Mouse (Mus musculus): ENCODE data around the gene Aip. TPM values are rescaled to one million over a fixed set of nuclear protein-coding genes. Genes with fewer than 3 reads are reported as not detected.

The Aip gene
- polyA plus RNA-seq, 1 experiment = 25.1 TPM

DNA sequence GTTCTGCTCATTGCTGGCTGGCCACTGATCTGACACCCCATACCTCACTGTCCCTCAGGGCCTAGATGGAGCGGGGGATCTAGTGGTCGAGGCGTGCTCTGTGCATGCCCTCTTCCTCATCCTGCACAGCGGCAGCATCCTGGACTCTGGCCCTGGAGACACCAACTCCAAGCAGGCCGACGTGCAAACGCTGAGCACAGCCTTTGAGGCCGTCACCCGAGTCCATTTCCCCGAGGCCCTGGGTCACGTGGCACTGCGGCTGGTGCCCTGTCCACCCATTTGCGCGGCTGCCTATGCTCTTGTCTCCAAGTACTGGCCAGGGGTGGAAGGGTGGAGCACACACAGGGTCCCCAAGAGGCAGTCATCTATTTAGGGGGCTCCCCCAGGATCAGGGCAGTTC is 19.0 kb downstream of the Aip start:
- no peak for TF ChIP-seq GATA1 (IDR thresholded peaks at IDR 0.05; ENCODE audit: low read length)
- H3K4me3 ChIP-seq (replicated peaks) = no peak overlapping the region
- peaks cover 8% of the 10 kb centered on the region for H3K36me3 ChIP-seq (ENCODE audit: control insufficient read depth)
- H3K9me3 ChIP-seq (ENCODE audit: control insufficient read depth, low read length) = no peaks in the 10 kb centered on the region; the same call in 1 of the 2 replicates
- peaks cover 3% of the 10 kb centered on the region for H3K4me1 ChIP-seq (ENCODE audit: control insufficient read depth)
- peaks cover 24% of the 10 kb centered on the region for H3K27me3 ChIP-seq (ENCODE audit: control insufficient read depth)

DNA sequence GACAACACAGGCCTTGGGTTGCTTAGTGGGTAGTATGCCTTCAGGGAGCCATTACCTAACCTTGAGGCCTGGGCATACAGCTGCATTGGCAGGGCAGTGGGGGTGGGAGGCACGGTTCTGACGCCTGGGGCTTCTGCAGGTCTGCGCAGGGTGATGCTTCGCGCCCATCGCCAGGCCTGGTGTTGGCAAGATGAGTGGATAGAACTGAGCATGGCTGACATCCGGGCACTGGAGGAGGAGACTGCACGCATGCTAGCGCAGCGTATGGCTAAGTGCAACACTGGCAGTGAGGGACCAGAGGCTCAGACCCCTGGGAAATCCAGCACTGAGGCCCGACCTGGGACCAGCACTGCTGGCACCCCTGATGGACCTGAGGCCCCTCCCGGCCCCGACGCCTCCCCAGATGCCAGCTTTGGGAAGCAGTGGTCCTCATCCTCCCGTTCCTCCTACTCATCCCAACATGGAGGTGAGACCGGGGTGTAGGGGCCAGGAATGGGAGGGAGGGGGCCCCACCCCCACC is 20.9 kb downstream of the Aip start:
- Histone ChIP-seq H3K9me3 (ENCODE audit: control insufficient read depth, low read length) (peaks cover 8% of the 10 kb centered on the region; the same call in 1 of the 2 replicates), H3K4me1 (ENCODE audit: control insufficient read depth) (peaks cover 14% of the 10 kb centered on the region), H3K36me3 (ENCODE audit: control insufficient read depth) (peaks cover 2% of the 10 kb centered on the region; the same call in 1 of the 2 replicates), H3K4me3 (replicated peaks) (no peak overlapping the region), H3K27me3 (ENCODE audit: control insufficient read depth) (peaks cover 43% of the 10 kb centered on the region)
- TF ChIP-seq TAL1 (IDR thresholded peaks at IDR 0.05; ENCODE audit: low read length) (no peak), GATA1 (IDR thresholded peaks at IDR 0.05; ENCODE audit: low read length) (no peak)

DNA sequence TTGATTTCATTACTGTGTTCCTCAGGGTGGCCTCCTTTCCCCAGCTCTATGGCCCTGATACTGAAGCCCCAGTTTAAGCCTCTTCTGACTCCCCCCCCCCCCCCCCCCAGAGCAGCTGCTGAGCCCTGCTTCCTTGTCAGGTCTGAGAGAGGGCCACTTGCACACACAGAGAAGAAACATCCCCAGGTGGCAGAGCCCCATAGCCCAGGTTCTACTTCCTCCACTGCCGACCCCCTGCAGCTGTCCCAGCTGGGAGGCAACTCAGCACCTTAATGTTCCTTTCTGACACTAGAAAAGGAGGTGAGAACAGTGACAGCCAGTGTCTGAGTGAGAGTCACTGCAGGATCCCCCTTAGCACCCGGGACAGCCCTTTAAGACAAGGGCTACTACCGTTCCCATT is 21.9 kb downstream of the Aip start:
- Histone ChIP-seq H3K9me3 (ENCODE audit: control insufficient read depth, low read length) (peaks cover 8% of the 10 kb centered on the region; the same call in 1 of the 2 replicates), H3K36me3 (ENCODE audit: control insufficient read depth) (peaks cover 6% of the 10 kb centered on the region), H3K27me3 (ENCODE audit: control insufficient read depth) (peaks cover 46% of the 10 kb centered on the region), H3K4me1 (ENCODE audit: control insufficient read depth) (peaks cover 23% of the 10 kb centered on the region), H3K4me3 (replicated peaks) (no peak overlapping the region)
- TF ChIP-seq TAL1 (IDR thresholded peaks at IDR 0.05; ENCODE audit: low read length) = no peak
- no peak for TF ChIP-seq GATA1 (IDR thresholded peaks at IDR 0.05; ENCODE audit: low read length)

DNA sequence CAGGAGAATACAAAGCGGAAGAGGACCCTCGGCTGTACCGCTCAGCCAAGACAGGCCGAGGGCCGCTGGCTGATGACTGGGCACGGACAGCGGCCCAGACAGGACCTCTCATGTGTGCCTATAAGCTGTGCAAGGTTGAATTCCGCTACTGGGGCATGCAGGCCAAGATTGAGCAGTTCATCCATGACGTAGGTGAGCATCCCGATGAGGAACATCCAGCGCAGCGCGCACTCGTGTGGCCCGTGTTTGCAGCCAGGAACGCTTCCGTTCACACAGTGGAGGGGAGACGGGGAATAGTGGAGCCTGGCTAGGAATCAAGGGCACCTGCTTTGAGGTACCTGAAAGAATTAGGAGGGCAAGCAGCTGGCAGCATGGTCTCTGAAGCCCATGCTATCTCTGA is 22.4 kb downstream of the Aip start:
- TF ChIP-seq TAL1 (IDR thresholded peaks at IDR 0.05; ENCODE audit: low read length) = no peak
- no peak for TF ChIP-seq GATA1 (IDR thresholded peaks at IDR 0.05; ENCODE audit: low read length)
- no peak overlapping the region for H3K4me3 ChIP-seq (replicated peaks)
- H3K9me3 ChIP-seq (ENCODE audit: control insufficient read depth, low read length) = peaks cover 8% of the 10 kb centered on the region; the same call in 1 of the 2 replicates
- H3K27me3 ChIP-seq (ENCODE audit: control insufficient read depth) = peaks cover 46% of the 10 kb centered on the region
- H3K4me1 ChIP-seq (ENCODE audit: control insufficient read depth) = peaks cover 28% of the 10 kb centered on the region
- peaks cover 11% of the 10 kb centered on the region for H3K36me3 ChIP-seq (ENCODE audit: control insufficient read depth)

DNA sequence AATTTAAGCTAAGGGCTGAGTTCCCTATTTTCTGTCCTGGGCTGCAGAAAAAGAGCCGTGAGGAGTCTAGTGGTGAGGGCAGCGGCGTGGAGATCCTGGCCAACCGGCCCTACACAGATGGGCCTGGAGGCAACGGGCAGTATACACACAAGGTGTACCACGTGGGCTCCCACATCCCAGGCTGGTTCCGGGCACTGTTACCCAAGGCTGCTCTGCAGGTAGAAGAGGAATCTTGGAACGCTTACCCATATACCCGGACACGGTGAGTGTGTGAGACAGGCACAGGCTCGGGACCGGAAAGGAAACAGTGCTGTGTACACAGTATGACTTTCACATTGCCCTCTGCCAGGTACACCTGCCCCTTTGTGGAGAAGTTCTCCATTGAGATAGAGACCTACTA is 23.0 kb downstream of the Aip start:
- Histone ChIP-seq H3K4me3 (replicated peaks) (no peak overlapping the region), H3K4me1 (ENCODE audit: control insufficient read depth) (peaks cover 35% of the 10 kb centered on the region), H3K27me3 (ENCODE audit: control insufficient read depth) (peaks cover 46% of the 10 kb centered on the region), H3K9me3 (ENCODE audit: control insufficient read depth, low read length) (peaks cover 8% of the 10 kb centered on the region; the same call in 1 of the 2 replicates), H3K36me3 (ENCODE audit: control insufficient read depth) (peaks cover 16% of the 10 kb centered on the region)
- TF ChIP-seq TAL1 (IDR thresholded peaks at IDR 0.05; ENCODE audit: low read length) (no peak), GATA1 (IDR thresholded peaks at IDR 0.05; ENCODE audit: low read length) (no peak)

DNA sequence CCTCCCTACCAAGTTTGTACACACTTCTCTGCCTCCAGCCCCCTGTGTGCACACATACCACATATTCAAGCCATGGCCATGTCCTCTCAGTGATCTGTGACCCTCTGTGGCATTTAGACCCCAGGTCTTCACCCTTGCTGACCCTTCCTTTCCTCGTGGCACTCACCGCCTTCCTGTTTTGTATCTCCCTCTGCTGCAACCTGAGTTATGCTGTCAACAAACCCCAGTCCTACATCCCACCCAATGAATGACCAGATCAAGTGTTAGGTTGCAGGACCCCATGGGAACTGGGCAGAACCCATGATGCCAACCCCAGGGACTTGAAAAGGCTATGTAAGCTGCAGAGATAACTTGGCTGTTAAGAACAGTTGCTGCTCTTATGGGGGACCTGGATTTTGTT is 23.6 kb downstream of the Aip start:
- H3K27me3 ChIP-seq (ENCODE audit: control insufficient read depth) = peaks cover 46% of the 10 kb centered on the region
- H3K4me1 ChIP-seq (ENCODE audit: control insufficient read depth) = peaks cover 39% of the 10 kb centered on the region
- TF ChIP-seq GATA1 (IDR thresholded peaks at IDR 0.05; ENCODE audit: low read length) (no peak), TAL1 (IDR thresholded peaks at IDR 0.05; ENCODE audit: low read length) (no peak)
- H3K36me3 ChIP-seq (ENCODE audit: control insufficient read depth) = peaks cover 16% of the 10 kb centered on the region
- H3K9me3 ChIP-seq (ENCODE audit: control insufficient read depth, low read length) = peaks cover 8% of the 10 kb centered on the region; the same call in 1 of the 2 replicates
- H3K4me3 ChIP-seq (replicated peaks) = no peak overlapping the region

DNA sequence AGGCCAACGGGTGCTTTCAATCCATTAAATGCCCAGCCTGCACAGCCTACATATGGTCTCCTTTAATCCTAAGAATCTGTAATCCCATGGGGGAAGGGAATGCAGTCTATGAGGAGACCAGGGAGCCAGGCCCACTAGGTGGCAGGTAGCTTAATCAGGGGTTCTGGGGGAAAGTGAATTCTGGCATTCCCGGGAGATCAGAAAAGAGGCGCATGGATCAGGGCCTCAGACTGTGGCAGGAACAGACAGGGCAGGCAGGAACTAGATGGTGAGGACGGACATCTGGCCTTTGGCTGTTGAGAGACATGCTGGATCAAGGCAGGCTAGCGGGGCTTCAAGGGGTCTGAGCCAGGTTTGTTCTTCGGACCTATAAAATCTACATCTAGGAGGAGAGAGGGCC is 24.2 kb downstream of the Aip start:
- peaks cover 15% of the 10 kb centered on the region for H3K36me3 ChIP-seq (ENCODE audit: control insufficient read depth)
- peaks cover 46% of the 10 kb centered on the region for H3K27me3 ChIP-seq (ENCODE audit: control insufficient read depth)
- peaks cover 43% of the 10 kb centered on the region for H3K4me1 ChIP-seq (ENCODE audit: control insufficient read depth)
- no peak for TF ChIP-seq TAL1 (IDR thresholded peaks at IDR 0.05; ENCODE audit: low read length)
- no peak for TF ChIP-seq GATA1 (IDR thresholded peaks at IDR 0.05; ENCODE audit: low read length)
- H3K9me3 ChIP-seq (ENCODE audit: control insufficient read depth, low read length) = peaks cover 8% of the 10 kb centered on the region; the same call in 1 of the 2 replicates
- no peak overlapping the region for H3K4me3 ChIP-seq (replicated peaks)

DNA sequence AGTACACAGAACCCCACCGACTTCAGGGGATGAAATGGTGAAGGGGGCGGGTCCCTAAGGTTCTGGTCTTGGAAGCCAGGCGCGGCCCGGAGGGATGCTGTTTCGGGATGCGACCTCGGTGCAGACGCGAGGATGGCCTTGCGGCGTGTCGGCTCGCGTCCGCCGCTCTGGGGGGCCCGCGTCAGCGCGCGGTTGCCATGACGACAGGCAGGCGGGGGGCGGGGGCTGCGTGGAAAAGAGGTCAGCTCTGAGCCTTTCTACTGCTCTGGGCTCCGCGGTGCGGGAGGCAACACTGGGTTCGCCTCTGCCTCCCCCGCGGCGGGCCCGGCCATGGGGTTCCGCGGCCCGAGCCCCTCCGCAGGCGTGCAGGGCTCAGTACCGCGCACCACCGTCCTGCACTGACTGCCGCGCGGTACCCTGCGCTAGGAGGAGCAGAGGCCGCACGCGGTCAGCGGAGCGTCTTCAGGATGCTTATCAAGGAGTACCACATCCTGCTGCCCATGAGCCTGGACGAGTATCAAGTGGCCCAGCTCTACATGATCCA is 24.9 kb downstream of the Aip start:
- peaks cover 14% of the 10 kb centered on the region for H3K36me3 ChIP-seq (ENCODE audit: control insufficient read depth)
- peak overlapping the region; percentile 83 for H3K4me3 ChIP-seq (replicated peaks)
- peaks cover 46% of the 10 kb centered on the region for H3K27me3 ChIP-seq (ENCODE audit: control insufficient read depth)
- peaks cover 50% of the 10 kb centered on the region for H3K4me1 ChIP-seq (ENCODE audit: control insufficient read depth)
- peaks cover 8% of the 10 kb centered on the region; the same call in 1 of the 2 replicates for H3K9me3 ChIP-seq (ENCODE audit: control insufficient read depth, low read length)
- TF ChIP-seq TAL1 (IDR thresholded peaks at IDR 0.05; ENCODE audit: low read length) = no peak
- TF ChIP-seq GATA1 (IDR thresholded peaks at IDR 0.05; ENCODE audit: low read length) = no peak

DNA sequence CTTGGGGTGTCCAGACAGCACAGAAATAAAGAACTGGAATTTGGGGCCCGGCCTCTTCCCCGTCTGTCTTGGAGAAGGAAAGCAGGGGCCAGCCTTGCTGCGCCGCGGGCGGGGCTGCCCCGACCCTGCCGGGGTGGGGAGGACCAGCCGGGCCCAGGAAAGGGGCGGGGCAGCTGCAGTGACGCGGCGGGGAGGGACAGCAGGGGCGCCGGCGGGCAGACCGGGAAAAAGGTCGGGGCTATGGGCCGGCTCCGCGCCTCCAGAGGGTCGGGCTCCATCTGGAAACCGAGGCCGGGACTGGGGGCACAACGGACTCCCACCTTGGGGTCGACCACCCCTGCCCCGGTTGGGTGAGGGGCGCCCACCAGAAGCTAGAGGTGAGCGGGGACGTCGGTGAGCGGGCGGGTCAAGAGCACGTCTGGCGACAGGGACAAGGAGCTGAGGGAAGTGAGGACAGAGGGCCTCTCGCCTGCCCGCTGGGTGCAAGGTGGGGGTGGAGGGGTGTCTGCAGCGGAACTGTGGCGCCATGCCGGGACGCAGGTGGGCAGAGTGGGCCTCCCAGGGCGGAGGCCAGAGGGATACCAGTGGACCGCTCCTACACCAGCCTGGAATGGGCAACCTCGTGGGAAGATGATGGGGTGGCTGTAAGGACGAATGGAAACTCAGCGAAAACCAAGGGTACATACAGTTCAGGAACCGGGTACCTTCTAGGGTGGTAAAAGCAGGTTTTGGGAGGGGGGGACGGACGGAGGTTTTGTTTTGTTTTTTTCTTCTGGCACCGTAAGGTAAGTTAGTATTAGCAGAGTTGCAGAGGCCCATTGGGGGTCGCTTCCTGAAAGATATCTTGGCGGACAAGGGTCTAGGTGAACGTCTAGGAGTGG is 25.6 kb downstream of the Aip start, which contains the start of gene Pitpnm1:
Pitpnm1 (plus strand) TSS at position 162 of the 881 bp plus-strand sequence.
- TF ChIP-seq TAL1 (IDR thresholded peaks at IDR 0.05; ENCODE audit: low read length) (no peak), GATA1 (IDR thresholded peaks at IDR 0.05; ENCODE audit: low read length) (no peak)
- peaks cover 46% of the 10 kb centered on the region for H3K27me3 ChIP-seq (ENCODE audit: control insufficient read depth)
- H3K4me1 ChIP-seq (ENCODE audit: control insufficient read depth) = peaks cover 52% of the 10 kb centered on the region
- H3K9me3 ChIP-seq (ENCODE audit: control insufficient read depth, low read length) = peaks cover 8% of the 10 kb centered on the region; the same call in 1 of the 2 replicates
- H3K36me3 ChIP-seq (ENCODE audit: control insufficient read depth) = peaks cover 14% of the 10 kb centered on the region
- peak within 1 kb of the TSS; percentile 83 for H3K4me3 ChIP-seq (replicated peaks)

Data from erythroblast, embryonic 14.5 days (primary cell).